Mouse (Mus musculus): ENCODE measurements around the gene Ccdc120.

The Ccdc120 gene

DNA sequence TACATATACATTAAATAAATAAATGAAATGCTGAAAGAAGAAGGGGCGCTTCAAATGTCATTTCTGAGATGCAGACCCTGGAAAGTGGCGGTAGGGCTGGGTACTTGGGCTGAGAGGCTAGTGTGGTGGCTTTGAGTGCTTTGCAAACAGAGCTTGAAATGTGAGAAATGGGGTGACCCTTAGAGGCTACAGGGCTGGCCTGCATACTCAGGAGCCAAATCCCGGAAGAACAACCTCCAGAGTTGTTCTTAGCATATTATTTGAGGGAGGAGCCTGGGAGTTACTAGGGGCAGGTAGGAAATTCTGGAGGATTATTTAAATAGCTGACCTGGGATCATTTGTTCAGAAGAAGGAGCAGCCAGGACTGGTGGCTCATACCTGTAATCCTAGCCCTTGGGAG is 60.2 kb downstream of the Ccdc120 start:
- DNase-seq: no peak

DNA sequence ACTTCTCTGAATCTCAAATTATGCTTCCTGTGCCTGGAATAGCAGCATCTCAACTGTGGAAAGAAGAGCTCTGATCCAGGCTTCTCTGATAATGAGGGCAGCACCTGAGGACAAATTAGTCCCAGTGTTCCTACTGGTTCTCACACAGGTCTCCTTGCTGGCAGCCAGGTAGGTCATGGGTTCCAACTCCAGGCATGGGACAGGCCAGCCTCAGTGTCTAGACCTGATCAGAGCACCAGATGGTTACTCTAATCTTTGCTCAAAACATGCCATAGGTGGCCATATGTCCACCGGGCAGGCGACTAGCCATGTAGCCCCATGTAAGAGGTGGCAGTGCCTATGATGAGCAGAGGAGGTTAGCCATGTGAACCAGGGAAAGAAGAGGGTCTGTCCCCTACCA is 62.4 kb downstream of the Ccdc120 start:
- no peak for DNase-seq

All from thymus, postnatal 25 days (tissue).